Mouse (Mus musculus) heart, embryonic 15.5 days (tissue): ENCODE results near the gene Pcmtd2. TPM values are rescaled to one million over a fixed set of nuclear protein-coding genes. Genes with fewer than 3 reads are reported as not detected.

ENCODE experiments used
- ATAC-seq: fragments of 200-750 bp; cut with Nextera tagmentation; replicated peaks from 2 replicates; pipeline ENCODE4 v1.8.0; 2017; ENCODE audit warnings: low read depth, moderate TSS enrichment; ENCODE audit not compliant: insufficient number of reproducible peaks, insufficient read depth, low FRiP score
- H3K27ac ChIP-seq: fragments of 300-500 bp; sonication (generic); 2 replicates; pipeline ENCODE4 v1.5.1; 2015; ENCODE audit warnings: mild to moderate bottlenecking, inconsistent platforms
- H3K27me3 ChIP-seq: fragments of 300-500 bp; sonication (generic); 2 replicates; pipeline ENCODE4 v1.6.1; 2015; ENCODE audit warnings: inconsistent platforms
- H3K36me3 ChIP-seq: fragments of 300-500 bp; sonication (generic); 2 replicates; pipeline ENCODE4 v1.6.1; 2015; ENCODE audit warnings: mild to moderate bottlenecking, inconsistent platforms
- H3K4me1 ChIP-seq: fragments of 300-500 bp; sonication (generic); replicated peaks from 2 replicates; pipeline ENCODE4 v1.6.1; 2015; ENCODE audit warnings: inconsistent platforms
- H3K4me2 ChIP-seq: fragments of 300-500 bp; sonication (generic); 2 replicates; pipeline ENCODE4 v1.6.1; 2015; ENCODE audit warnings: inconsistent platforms, mild to moderate bottlenecking, moderate library complexity
- H3K4me3 ChIP-seq: fragments of 300-500 bp; sonication (generic); 2 replicates; pipeline ENCODE4 v1.5.1; 2015; ENCODE audit warnings: mild to moderate bottlenecking, inconsistent platforms
- H3K9ac ChIP-seq: fragments of 300-500 bp; sonication (generic); 2 replicates; pipeline ENCODE4 v1.6.1; 2015; ENCODE audit warnings: mild to moderate bottlenecking, inconsistent platforms
- H3K9me3 ChIP-seq: fragments of 300-500 bp; sonication (generic); replicated peaks from 2 replicates; pipeline ENCODE4 v1.6.1; 2016; ENCODE audit warnings: inconsistent platforms
- WGBS: fragments of 180-500 bp; shearing (Covaris S2); methylation state at CpG from one replicate; pipeline ENCODE4 v1.1.7; 2015; ENCODE audit warnings: mixed read lengths; 5-methylcytosine and 5-hydroxymethylcytosine counted together
- polyA plus RNA-seq: library from polyadenylated mRNA; unstranded; fragments of >200 nt; fragmentation: Nextera tagmentation; extraction: Ambion mirVana; gene quantifications from 2 replicates; pipeline ENCODE4 v1.2.1, GENCODE M21; 2015

Gene Pcmtd2
- polyA plus RNA-seq, 1 experiment from 2014 or later, result 29.3 TPM

- Histone ChIP-seq H3K9ac (peak overlapping the region; percentile 71), H3K4me2 (peak overlapping the region; percentile 76), H3K4me3 (peak overlapping the region; percentile 87), H3K4me1 (peaks cover 14% of the 10 kb centered on the region), H3K27ac (peak overlapping the region; percentile 75), H3K9me3 (no peaks in the 10 kb centered on the region), H3K27me3 (no peaks in the 10 kb centered on the region), H3K36me3 (peaks cover 14% of the 10 kb centered on the region)
- peak; percentile 21 for ATAC-seq
- under 1% methylated on average over 22 of the region's 22 CpGs for WGBS
These were observed 26.8 kb downstream of the Pcmtd2 start for GRCm38 (mm10) chr2:181864536-181864860.

GRCm38 (mm10) chr2:181866931-181867330 lies 29.3 kb downstream of the Pcmtd2 start:
- Histone ChIP-seq H3K4me3 (no peak overlapping the region), H3K27me3 (no peaks in the 10 kb centered on the region), H3K27ac (no peak overlapping the region), H3K9me3 (no peaks in the 10 kb centered on the region), H3K4me2 (no peak overlapping the region), H3K36me3 (peaks cover 26% of the 10 kb centered on the region), H3K4me1 (peaks cover 14% of the 10 kb centered on the region), H3K9ac (no peak overlapping the region)
- ATAC-seq, result no peak
- 44% methylated on average over 5 of the region's 5 CpGs for WGBS

GRCm38 (mm10) chr2:181871039-181871438 lies 33.4 kb downstream of the Pcmtd2 start:
- WGBS, result 88% methylated on average over 2 of the region's 2 CpGs
- H3K36me3 ChIP-seq, result peaks cover 26% of the 10 kb centered on the region
- no peak overlapping the region for H3K27ac ChIP-seq
- H3K4me2 ChIP-seq, result no peak overlapping the region
- no peak overlapping the region for H3K4me3 ChIP-seq
- no peaks in the 10 kb centered on the region for H3K9me3 ChIP-seq
- no peaks in the 10 kb centered on the region for H3K27me3 ChIP-seq
- no peak overlapping the region for H3K9ac ChIP-seq
- no peaks in the 10 kb centered on the region for H3K4me1 ChIP-seq
- no peak for ATAC-seq

GRCm38 (mm10) chr2:181878903-181879302 lies 41.2 kb downstream of the Pcmtd2 start:
- no peak overlapping the region for H3K9ac ChIP-seq
- no peaks in the 10 kb centered on the region for H3K4me1 ChIP-seq
- no peaks in the 10 kb centered on the region for H3K27me3 ChIP-seq
- no peaks in the 10 kb centered on the region for H3K9me3 ChIP-seq
- H3K27ac ChIP-seq, result no peak overlapping the region
- ATAC-seq, result no peak
- H3K4me2 ChIP-seq, result no peak overlapping the region
- WGBS, result 77% methylated on average over 1 of the region's 1 CpGs
- H3K4me3 ChIP-seq, result no peak overlapping the region
- H3K36me3 ChIP-seq, result no peaks in the 10 kb centered on the region

- Histone ChIP-seq H3K27me3 (no peaks in the 10 kb centered on the region), H3K4me3 (no peak overlapping the region), H3K9ac (no peak overlapping the region), H3K4me2 (no peak overlapping the region), H3K27ac (no peak overlapping the region), H3K9me3 (no peaks in the 10 kb centered on the region), H3K4me1 (no peaks in the 10 kb centered on the region), H3K36me3 (no peaks in the 10 kb centered on the region)
- 75% methylated on average over 3 of the region's 3 CpGs for WGBS
- ATAC-seq, result no peak
These were observed 45.5 kb downstream of the Pcmtd2 start for GRCm38 (mm10) chr2:181883022-181883749.

Other genes starting within 250 kb of the Pcmtd2 start
- 38.9 and 45.5 TPM in 2 replicates for gene Prpf6, start 246.0 kb upstream of the Pcmtd2 start, polyA plus RNA-seq
- 23.1 and 35.8 TPM in 2 replicates for gene Zfp512b, start 245.1 kb upstream of the Pcmtd2 start, polyA plus RNA-seq
- 9.6 and 14.9 TPM in 2 replicates for gene Samd10, start 238.6 kb upstream of the Pcmtd2 start, polyA plus RNA-seq
- not detected in 2 replicates for gene Gm29797, start 180.8 kb upstream of the Pcmtd2 start, polyA plus RNA-seq
- gene Sox18, start 166.2 kb upstream of the Pcmtd2 start, polyA plus RNA-seq, result 41.9 and 47.2 TPM in 2 replicates
- 13.5 and 19.2 TPM in 2 replicates for gene Tcea2, start 157.5 kb upstream of the Pcmtd2 start, polyA plus RNA-seq
- 30.9 and 45.3 TPM in 2 replicates for gene Rgs19, start 143.9 kb upstream of the Pcmtd2 start, polyA plus RNA-seq
- gene Lkaaear1, start 139.4 kb upstream of the Pcmtd2 start, polyA plus RNA-seq, result not detected in 2 replicates
- 1.8 and 3.0 TPM in 2 replicates for gene Oprl1, start 122.8 kb upstream of the Pcmtd2 start, polyA plus RNA-seq
- gene Myt1, start 74.5 kb upstream of the Pcmtd2 start, polyA plus RNA-seq, result 0.06 and 0.38 TPM in 2 replicates
- gene Polr3k, start 26.5 kb downstream of the Pcmtd2 start, polyA plus RNA-seq, result 37.9 and 41.5 TPM in 2 replicates
- not detected in 2 replicates for gene Gm14496, start 153.3 kb downstream of the Pcmtd2 start, polyA plus RNA-seq